Mouse (Mus musculus) intestine, postnatal 0 days (tissue): Measurements from ENCODE around the gene Rab11fip3. TPM values are rescaled to one million over a fixed set of nuclear protein-coding genes. Genes with fewer than 3 reads are reported as not detected.

ENCODE experiments used
- ATAC-seq: fragments of 200-750 bp; cut with Nextera tagmentation; 2 replicates; pipeline ENCODE4 v1.8.0; 2017; ENCODE audit warnings: mild to moderate bottlenecking, moderate TSS enrichment, moderate library complexity
- H3K27ac ChIP-seq: fragments of 300-500 bp; sonication (generic); 2 replicates; pipeline ENCODE4 v1.5.1; 2014; ENCODE audit warnings: mild to moderate bottlenecking, low read depth, low read length, moderate library complexity
- H3K27me3 ChIP-seq: fragments of 300-500 bp; sonication (generic); replicated peaks from 2 replicates; pipeline ENCODE4 v1.6.1; 2014; ENCODE audit warnings: low read length, mixed read lengths; ENCODE audit not compliant: control insufficient read depth, insufficient read depth
- H3K36me3 ChIP-seq: fragments of 300-500 bp; sonication (generic); 2 replicates; pipeline ENCODE4 v1.6.1; 2014; ENCODE audit warnings: mild to moderate bottlenecking, moderate library complexity; ENCODE audit not compliant: control insufficient read depth, insufficient read depth
- H3K4me1 ChIP-seq: fragments of 300-500 bp; sonication (generic); replicated peaks from 2 replicates; pipeline ENCODE4 v1.6.1; 2014; ENCODE audit warnings: antibody characterized with exemption, low read length, mixed read lengths; ENCODE audit not compliant: control insufficient read depth, insufficient read depth
- H3K4me2 ChIP-seq: fragments of 300-500 bp; sonication (generic); replicated peaks from 2 replicates; pipeline ENCODE4 v1.6.1; 2014; ENCODE audit warnings: low read depth, mild to moderate bottlenecking, moderate library complexity
- H3K4me3 ChIP-seq: fragments of 300-500 bp; sonication (generic); 2 replicates; pipeline ENCODE4 v1.5.1; 2014; ENCODE audit warnings: low read depth, low read length
- H3K9ac ChIP-seq: fragments of 300-500 bp; sonication (generic); 2 replicates; pipeline ENCODE4 v1.6.1; 2014; ENCODE audit warnings: mild to moderate bottlenecking, low read depth, low read length
- H3K9me3 ChIP-seq: fragments of 300-500 bp; sonication (generic); 2 replicates; pipeline ENCODE4 v1.6.1; 2016; ENCODE audit warnings: mixed run types; ENCODE audit not compliant: control insufficient read depth
- CTCF ChIP-seq: sonication (generic); IDR thresholded peaks from 2 replicates; pipeline ENCODE4 v1.5.1; 2016; ENCODE audit warnings: low read depth, mild to moderate bottlenecking, control low read depth, antibody characterized with exemption, moderate library complexity
- WGBS: fragments of 180-500 bp; shearing (Covaris S2); extraction: QIAGEN DNeasy Blood & Tissue Kit; methylation state at CpG from one replicate; pipeline ENCODE4 v1.1.7; 2014; 5-methylcytosine and 5-hydroxymethylcytosine counted together
- polyA plus RNA-seq: library from polyadenylated mRNA; unstranded; fragments of >200 nt; fragmentation: Nextera tagmentation; extraction: Ambion mirVana; gene quantifications from 2 replicates; pipeline ENCODE4 v1.2.1, GENCODE M21; 2015

Rab11fip3 gene
- polyA plus RNA-seq, 1 experiment from 2014 or later = 32.3 TPM

- Histone ChIP-seq H3K27ac (no peak overlapping the region), H3K27me3 (no peaks in the 10 kb centered on the region), H3K4me1 (peaks cover 8% of the 10 kb centered on the region; the same call in 1 of the 2 replicates), H3K4me3 (no peak overlapping the region), H3K4me2 (peak overlapping the region; percentile 10; the same call in 1 of the 2 replicates), H3K36me3 (peaks cover 31% of the 10 kb centered on the region), H3K9me3 (no peaks in the 10 kb centered on the region), H3K9ac (no peak overlapping the region)
- ATAC-seq = no peak
- peak; percentile 99 for TF ChIP-seq CTCF
- 25% methylated on average over 4 of the region's 4 CpGs for WGBS
Measured at GRCm38 (mm10) chr17:26009540-26009939, 59.8 kb downstream of the Rab11fip3 start.

GRCm38 (mm10) chr17:26008787-26009186, 60.6 kb downstream of the Rab11fip3 start:
- H3K4me3 ChIP-seq = no peak overlapping the region
- H3K4me1 ChIP-seq = peaks cover 8% of the 10 kb centered on the region; the same call in 1 of the 2 replicates
- no peaks in the 10 kb centered on the region for H3K9me3 ChIP-seq
- no peak overlapping the region for H3K4me2 ChIP-seq
- no peak for TF ChIP-seq CTCF
- H3K9ac ChIP-seq = no peak overlapping the region
- H3K27ac ChIP-seq = no peak overlapping the region
- no peak for ATAC-seq
- WGBS = 78% methylated on average over 7 of the region's 7 CpGs
- H3K36me3 ChIP-seq = peaks cover 26% of the 10 kb centered on the region
- no peaks in the 10 kb centered on the region for H3K27me3 ChIP-seq

GRCm38 (mm10) chr17:26008331-26008730, 61.0 kb downstream of the Rab11fip3 start:
- H3K27me3 ChIP-seq = no peaks in the 10 kb centered on the region
- no peak for ATAC-seq
- peaks cover 22% of the 10 kb centered on the region; the same call in 1 of the 2 replicates for H3K36me3 ChIP-seq
- no peak overlapping the region for H3K4me2 ChIP-seq
- no peak overlapping the region for H3K4me3 ChIP-seq
- H3K9me3 ChIP-seq = no peaks in the 10 kb centered on the region
- no peak overlapping the region for H3K27ac ChIP-seq
- peaks cover 8% of the 10 kb centered on the region; the same call in 1 of the 2 replicates for H3K4me1 ChIP-seq
- H3K9ac ChIP-seq = no peak overlapping the region
- no peak for TF ChIP-seq CTCF

GRCm38 (mm10) chr17:26007646-26008045, 61.7 kb downstream of the Rab11fip3 start:
- no peaks in the 10 kb centered on the region for H3K9me3 ChIP-seq
- TF ChIP-seq CTCF = no peak
- no peak for ATAC-seq
- H3K4me1 ChIP-seq = peaks cover 8% of the 10 kb centered on the region; the same call in 1 of the 2 replicates
- no peak overlapping the region for H3K9ac ChIP-seq
- H3K4me2 ChIP-seq = no peak overlapping the region
- H3K27me3 ChIP-seq = no peaks in the 10 kb centered on the region
- whole genome bisulfite sequencing = 58% methylated on average over 2 of the region's 2 CpGs
- H3K27ac ChIP-seq = no peak overlapping the region
- H3K36me3 ChIP-seq = peaks cover 22% of the 10 kb centered on the region; the same call in 1 of the 2 replicates
- H3K4me3 ChIP-seq = no peak overlapping the region

- WGBS = 56% methylated on average over 10 of the region's 10 CpGs
- Histone ChIP-seq H3K27me3 (no peaks in the 10 kb centered on the region), H3K27ac (peak overlapping the region; percentile 93; the same call in 1 of the 2 replicates), H3K36me3 (peaks cover 22% of the 10 kb centered on the region; the same call in 1 of the 2 replicates), H3K4me2 (no peak overlapping the region), H3K9me3 (no peaks in the 10 kb centered on the region), H3K4me3 (no peak overlapping the region), H3K4me1 (peaks cover 8% of the 10 kb centered on the region; the same call in 1 of the 2 replicates), H3K9ac (0 out of 2 replicates have a peak overlapping the region, but pooled peaks have one; percentile 3)
- no peak for ATAC-seq
- no peak for TF ChIP-seq CTCF
Measured at GRCm38 (mm10) chr17:26005731-26006450, 63.5 kb downstream of the Rab11fip3 start.

- Histone ChIP-seq H3K27ac (peak overlapping the region; percentile 93), H3K9ac (peak overlapping the region; percentile 42; the same call in 1 of the 2 replicates), H3K27me3 (no peaks in the 10 kb centered on the region), H3K4me2 (peak overlapping the region; percentile 60), H3K4me1 (peaks cover 8% of the 10 kb centered on the region; the same call in 1 of the 2 replicates), H3K4me3 (peak overlapping the region; percentile 22), H3K9me3 (no peaks in the 10 kb centered on the region), H3K36me3 (peaks cover 17% of the 10 kb centered on the region; the same call in 1 of the 2 replicates)
- TF ChIP-seq CTCF = no peak; the same call in 1 of the 2 replicates
- 45% methylated on average over 15 of the region's 15 CpGs for WGBS
- peak; percentile 87 for ATAC-seq
Measured at GRCm38 (mm10) chr17:26004711-26005110, 64.6 kb downstream of the Rab11fip3 start.
